Mouse (Mus musculus) brain, embryonic 14.5 days (tissue): ENCODE results near the gene Ttc22. TPM values are rescaled to one million over a fixed set of nuclear protein-coding genes. Genes with fewer than 3 reads are reported as not detected.

Experiments used
- DNase-seq: peaks from one replicate; pipeline ENCODE4 v3.0.0-alpha.2; 2011; ENCODE audit warnings: low read depth
- CTCF ChIP-seq: fragments of 200-500 bp; IDR thresholded peaks from 2 replicates; pipeline ENCODE4 v1.5.1; 2012; ENCODE audit warnings: inconsistent platforms, mild to moderate bottlenecking, moderate library complexity, borderline replicate concordance; ENCODE audit not compliant: insufficient read depth, insufficient read length; ENCODE audit errors: extremely low read depth
- POLR2A ChIP-seq: fragments of 200-500 bp; IDR thresholded peaks from 2 replicates; pipeline ENCODE4 v1.6.1; 2012; ENCODE audit warnings: mild to moderate bottlenecking, inconsistent platforms, borderline replicate concordance; ENCODE audit not compliant: poor library complexity, insufficient read depth, insufficient read length, severe bottlenecking; ENCODE audit errors: extremely low read depth
- polyA plus RNA-seq: library from polyadenylated mRNA; depleted of rRNA; stranded (reverse); fragments of >200 nt; gene quantifications from 2 replicates; pipeline ENCODE4 v1.2.3, GENCODE M21; 2012

The Ttc22 gene
- polyA plus RNA-seq, 1 experiment: 1.8 TPM

DNA sequence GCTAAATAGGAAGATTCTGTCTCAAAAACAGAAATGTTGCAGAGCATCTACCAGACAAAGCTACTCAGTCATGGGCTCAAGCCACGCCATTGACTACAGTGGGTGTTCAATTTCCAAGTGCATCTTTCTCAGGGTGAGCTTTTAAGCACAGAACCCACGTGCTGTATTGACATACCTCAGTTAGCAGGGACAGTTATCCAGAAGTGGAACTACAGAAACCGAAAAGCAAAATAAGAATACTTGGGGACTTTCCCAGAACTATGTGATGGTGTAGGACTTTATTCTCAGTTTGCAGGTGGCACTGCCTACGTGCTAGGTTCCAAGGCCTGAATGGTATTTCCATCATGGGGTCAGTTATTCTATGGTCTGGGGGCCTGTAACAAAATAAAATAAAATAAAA lies 24.5 kb upstream of the Ttc22 start:
- no peak for DNase-seq
- no peak for TF ChIP-seq POLR2A
- no peak for TF ChIP-seq CTCF

DNA sequence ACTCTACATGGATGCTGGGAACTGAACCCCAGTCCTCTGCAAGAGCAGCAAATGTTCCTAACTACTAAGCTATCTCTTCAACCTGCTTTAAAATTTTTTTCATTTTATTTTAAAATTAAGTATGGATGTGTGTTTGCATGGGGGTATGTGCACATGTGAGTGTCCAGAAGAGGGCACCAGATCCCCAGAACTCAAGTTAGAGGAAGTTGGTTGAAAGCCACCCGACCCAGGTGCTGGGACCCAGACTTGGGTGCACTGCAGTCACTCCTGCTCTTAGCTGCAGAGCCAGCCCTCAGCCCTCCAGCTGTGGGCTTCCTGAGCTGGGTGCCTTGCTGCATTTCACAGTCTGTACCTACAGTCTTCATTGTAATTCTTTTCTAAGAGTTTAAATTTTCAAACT lies 22.8 kb upstream of the Ttc22 start:
- no peak for TF ChIP-seq POLR2A
- TF ChIP-seq CTCF: no peak
- no peak for DNase-seq

DNA sequence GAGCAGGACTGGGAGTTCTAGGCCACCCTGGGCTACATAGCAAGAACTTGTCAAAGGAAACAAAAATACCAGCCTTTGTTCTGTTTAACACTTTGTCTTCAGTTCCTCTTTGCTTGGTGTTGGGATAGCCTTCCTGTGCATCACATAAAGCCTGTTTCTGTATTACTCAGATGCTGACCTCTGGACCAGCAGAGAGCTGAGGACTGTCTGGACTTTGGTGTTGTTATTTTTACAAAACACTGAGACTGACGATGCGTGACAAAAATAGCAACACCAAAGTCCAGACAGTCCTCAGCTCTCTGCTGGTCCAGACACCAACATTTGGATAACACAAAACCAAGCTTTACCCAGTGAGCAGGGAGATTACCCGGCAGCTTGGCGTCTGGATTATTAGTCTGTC lies 21.5 kb upstream of the Ttc22 start:
- DNase-seq: no peak
- TF ChIP-seq POLR2A (no peak), CTCF (no peak)

DNA sequence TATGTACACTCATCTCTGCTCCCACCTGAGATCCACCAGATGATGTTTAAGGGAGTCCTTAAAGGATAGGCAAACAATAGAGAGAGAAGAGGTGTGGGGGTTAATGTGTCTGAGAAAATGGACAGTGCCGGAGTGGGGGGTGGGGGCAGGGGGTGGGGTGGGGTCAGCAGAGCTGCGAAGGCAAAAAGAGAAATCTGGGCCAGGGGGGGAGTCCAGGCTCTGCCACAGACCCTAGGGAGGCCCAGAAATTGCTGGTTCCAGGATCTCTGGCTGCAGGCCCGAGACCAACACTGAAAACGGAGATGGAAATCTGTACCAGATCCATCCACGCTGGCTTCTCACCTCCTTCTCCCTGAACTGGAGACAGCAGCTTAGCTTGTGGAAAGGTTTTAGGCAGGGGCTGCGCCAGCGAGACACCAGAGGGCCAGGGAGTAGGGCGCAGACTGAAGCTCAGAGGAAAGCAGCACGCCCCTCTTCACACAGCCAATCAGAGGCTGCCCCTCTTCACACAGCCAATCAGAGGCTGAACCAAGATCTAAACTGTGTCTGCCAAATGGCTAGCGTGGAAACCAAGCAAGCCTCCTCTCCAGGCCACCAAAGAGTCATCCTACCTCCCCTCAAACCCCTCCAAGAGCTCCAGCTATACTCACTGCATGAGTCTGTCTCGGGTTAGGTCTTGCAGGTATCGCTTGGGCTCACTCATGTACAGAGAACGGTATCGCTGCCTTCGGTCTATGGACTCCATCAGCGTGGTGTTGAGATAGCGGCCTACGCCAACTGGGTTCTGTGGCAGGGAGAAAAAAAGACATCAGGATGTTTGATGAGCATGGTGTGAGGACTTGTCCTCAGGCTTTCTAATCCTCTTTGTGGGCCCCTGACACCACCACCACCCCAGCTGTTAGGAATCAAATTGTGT lies 15.3 kb upstream of the Ttc22 start:
- peak; percentile 82 for DNase-seq

DNA sequence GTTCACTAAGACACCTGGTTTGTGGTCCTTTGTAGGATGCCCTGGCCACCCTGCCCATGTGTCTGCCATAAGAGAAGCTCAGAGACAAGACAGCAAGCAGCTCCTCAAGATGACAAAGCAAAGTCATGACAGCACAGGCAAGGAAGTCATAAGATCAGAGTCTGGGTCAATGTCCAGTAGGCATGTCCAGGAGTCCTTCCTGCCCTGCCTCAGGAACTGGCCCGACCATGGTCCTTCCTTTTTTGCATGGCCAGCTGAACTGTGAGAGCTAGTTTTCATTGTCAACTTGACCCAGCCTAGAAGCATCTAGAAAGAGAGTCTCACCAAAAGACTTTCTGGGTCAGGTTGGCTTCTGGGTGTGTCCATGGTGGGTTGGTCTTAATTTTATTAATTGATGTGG lies 14.3 kb upstream of the Ttc22 start:
- TF ChIP-seq CTCF: no peak
- no peak for TF ChIP-seq POLR2A
- no peak for DNase-seq

More for the DNA sequence above, 15.3 kb upstream of the Ttc22 start:
- TF ChIP-seq POLR2A (no peak), CTCF (no peak)

DNA sequence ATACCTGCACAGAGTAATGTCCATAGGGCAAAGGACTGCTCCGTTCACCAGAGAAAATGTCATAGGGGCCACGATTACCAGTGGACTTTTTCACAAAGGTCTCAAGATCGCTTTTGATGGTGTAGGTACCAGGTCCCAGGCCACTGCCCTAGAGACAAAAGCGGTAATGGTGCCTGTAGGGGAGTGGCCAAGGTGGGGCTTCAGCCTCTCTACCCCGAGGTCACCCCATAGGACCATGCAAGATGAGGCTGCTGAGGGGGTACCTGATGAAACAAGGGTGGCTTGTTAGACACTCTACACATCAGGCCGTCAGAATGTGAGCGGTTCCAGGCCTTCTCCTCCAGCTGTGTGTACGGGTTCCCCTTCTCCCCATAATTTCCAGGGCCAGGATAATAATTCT lies 9.1 kb upstream of the Ttc22 start:
- DNase-seq: no peak
- no peak for TF ChIP-seq POLR2A

DNA sequence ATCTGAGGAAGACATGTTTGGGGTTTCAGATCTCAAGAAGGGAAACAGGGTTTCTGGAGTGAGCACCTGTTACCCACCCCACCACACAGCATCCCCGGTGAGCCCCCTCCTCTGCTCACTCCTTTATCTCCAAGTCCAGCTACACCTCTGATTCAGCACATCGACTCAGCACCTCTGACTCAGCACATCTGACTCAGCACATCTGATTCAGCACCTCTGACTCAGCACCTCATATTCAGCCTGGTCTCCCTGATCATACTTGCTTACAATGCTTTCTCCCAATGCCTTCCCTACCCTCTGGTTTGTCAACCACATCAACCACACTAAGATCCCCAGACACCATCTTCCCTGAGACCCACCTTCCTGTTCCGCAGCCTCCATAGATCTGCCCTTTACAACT lies 8.7 kb upstream of the Ttc22 start:
- no peak for TF ChIP-seq POLR2A
- DNase-seq: no peak

DNA sequence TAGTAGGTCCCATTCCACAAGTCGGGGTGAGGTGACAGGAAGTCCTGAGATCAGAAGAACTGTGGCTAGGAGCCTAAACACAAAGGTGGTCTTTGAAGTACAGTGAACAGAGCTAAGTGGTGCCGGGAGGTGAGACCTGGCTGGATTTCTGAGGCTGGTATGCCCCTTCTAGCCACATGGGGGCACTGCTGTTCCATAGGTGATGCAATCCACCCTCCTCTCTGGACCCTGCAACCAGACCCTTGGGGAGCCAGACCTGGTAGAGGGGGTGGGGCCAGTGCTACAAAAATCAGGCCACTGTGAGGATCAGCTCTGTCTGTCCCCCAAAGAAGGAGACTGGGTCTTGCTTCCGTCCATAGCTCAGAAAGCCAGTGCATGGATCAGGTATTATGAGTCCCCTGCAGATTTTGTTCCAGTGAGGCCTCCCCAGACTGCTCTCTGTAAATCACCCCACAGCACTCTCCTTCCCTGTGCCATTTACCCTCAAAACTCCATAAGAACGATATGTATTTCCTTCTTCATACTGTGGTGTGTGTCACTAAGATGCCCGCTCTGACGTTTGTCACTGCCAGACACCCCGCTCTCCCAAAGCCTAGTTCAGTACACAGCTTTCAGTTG lies 7.9 kb upstream of the Ttc22 start:
- peak; percentile 76 for DNase-seq
- TF ChIP-seq CTCF (peak; percentile 97), POLR2A (no peak)

DNA sequence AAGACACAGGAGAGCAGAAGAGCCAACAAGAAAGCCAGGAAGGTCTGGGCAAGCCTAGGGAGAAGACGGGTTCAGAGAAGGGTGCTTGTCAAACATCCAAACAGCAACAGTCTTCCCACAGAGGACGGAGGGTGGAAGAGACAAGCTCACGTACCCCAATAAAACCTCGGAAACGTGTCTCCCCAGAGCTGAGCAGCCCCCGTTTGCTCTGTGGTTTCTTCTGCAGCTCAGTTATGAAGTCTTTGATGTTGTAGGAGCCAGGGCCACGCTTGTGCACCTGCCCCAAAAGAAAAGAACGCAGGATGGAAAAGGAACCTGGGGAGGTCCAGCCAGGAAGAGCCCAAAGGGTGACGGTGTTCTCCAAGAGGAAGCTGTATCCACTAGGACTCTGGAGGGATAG lies 7.4 kb upstream of the Ttc22 start:
- DNase-seq: no peak

DNA sequence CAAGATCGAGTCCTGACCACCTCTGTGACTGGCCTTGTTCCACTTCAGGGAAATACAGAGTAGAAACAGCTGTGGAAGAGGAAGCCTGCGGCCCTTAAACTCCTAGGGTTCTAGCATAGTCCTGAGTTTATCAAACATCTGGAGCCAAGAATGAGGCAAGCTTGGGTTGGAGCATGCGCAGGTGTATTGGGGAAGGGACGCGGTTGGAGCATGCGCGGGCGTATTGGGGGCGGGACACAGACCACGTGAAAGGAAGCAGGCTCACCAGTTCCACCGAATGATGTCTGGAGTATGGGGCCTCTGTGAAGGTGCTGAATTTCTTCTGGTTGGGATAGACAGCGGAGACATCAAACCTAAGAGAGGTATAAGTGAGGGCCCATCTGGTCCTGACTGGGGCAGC lies 6.6 kb upstream of the Ttc22 start:
- DNase-seq: no peak
- TF ChIP-seq CTCF: no peak
- no peak for TF ChIP-seq POLR2A

More for the DNA sequence above, 7.4 kb upstream of the Ttc22 start:
- TF ChIP-seq POLR2A (no peak), CTCF (no peak)

DNA sequence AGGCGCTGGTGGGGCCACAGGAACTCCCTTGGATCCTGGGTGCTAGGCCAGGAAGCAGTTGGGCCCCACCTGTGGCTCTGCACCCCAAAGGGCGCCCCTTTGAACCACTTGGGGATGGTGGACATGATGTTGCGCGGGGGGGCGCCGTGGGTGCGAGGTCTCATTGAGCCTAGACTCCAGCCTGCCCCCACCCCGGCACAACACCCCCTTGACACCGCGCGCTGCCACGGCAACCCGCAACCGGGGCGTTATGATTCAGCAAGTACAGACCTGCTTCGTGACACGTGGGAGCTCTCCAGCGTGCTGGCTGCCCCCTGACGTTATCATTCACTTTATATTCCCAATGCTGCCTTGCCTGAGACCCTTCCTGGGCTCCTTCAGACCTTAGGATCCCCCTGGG lies 5.2 kb upstream of the Ttc22 start, which contains the start of gene Lexm:
TSS of gene Lexm (minus strand) at position 186 of the 400 bp plus-strand sequence.
- no peak for DNase-seq
- TF ChIP-seq POLR2A (no peak), CTCF (no peak)

DNA sequence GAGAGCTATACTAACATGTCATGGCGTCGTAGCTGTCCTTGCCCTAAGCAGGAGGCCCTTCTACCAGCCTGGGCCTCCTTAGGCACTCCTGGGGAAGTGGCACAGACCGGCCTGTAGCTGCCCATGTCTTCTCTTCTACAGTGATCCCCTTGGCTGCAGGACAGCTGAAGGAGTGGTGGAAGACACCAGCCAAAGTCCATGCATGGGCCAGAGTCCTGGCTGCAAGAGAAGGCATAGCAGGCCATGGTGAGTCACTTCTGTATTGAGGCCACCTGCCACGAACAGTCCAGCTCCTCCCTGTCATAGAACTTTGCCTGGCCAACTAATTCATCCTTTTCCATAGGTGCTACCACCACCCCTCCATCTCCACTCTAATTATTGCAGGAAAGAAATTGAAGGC lies 3.3 kb upstream of the Ttc22 start:
- no peak for TF ChIP-seq POLR2A
- no peak for TF ChIP-seq CTCF
- DNase-seq: no peak
